Mouse (Mus musculus): Measurements from ENCODE around the gene Gls2.
"Not testable (repeated sequence)": the region's sequence is repeated elsewhere in the genome, so short reads cannot be mapped to it uniquely, and the experiment has no call there.

The Gls2 gene

GRCm38 (mm10) chr10:128194024-128194550, at the start of gene Gls2:
Gls2 (plus strand) TSS chr10:128194457.
- DNase-seq (ENCODE audit: low read depth, low spot score), result peak; percentile 88

GRCm38 (mm10) chr10:128144961-128145360, 49.3 kb upstream of the Gls2 start:
- no peak for DNase-seq (ENCODE audit: low read depth, low spot score)

GRCm38 (mm10) chr10:128148789-128149365, 45.4 kb upstream of the Gls2 start:
- no peak for DNase-seq (ENCODE audit: low read depth, low spot score)

- peak; percentile 65 for DNase-seq (ENCODE audit: low read depth, low spot score)
Observed at GRCm38 (mm10) chr10:128149592-128149991, 44.7 kb upstream of the Gls2 start.

GRCm38 (mm10) chr10:128150941-128151340, 43.3 kb upstream of the Gls2 start:
- no peak for DNase-seq (ENCODE audit: low read depth, low spot score)

- DNase-seq (ENCODE audit: low read depth, low spot score), result no peak
Observed at GRCm38 (mm10) chr10:128153978-128154377, 40.3 kb upstream of the Gls2 start.

- DNase-seq (ENCODE audit: low read depth, low spot score), result not testable (repeated sequence)
Observed at GRCm38 (mm10) chr10:128165726-128166125, 28.5 kb upstream of the Gls2 start.

- DNase-seq (ENCODE audit: low read depth, low spot score), result no peak
Observed at GRCm38 (mm10) chr10:128167091-128167490, 27.2 kb upstream of the Gls2 start.

GRCm38 (mm10) chr10:128171348-128171747, 22.9 kb upstream of the Gls2 start:
- DNase-seq (ENCODE audit: low read depth, low spot score), result not testable (repeated sequence)

GRCm38 (mm10) chr10:128175302-128175701, 19.0 kb upstream of the Gls2 start:
- DNase-seq (ENCODE audit: low read depth, low spot score), result no peak

GRCm38 (mm10) chr10:128175996-128176755, 18.1 kb upstream of the Gls2 start:
- no peak for DNase-seq (ENCODE audit: low read depth, low spot score)

- DNase-seq (ENCODE audit: low read depth, low spot score), result no peak
Observed at GRCm38 (mm10) chr10:128177316-128177715, 16.9 kb upstream of the Gls2 start.

- DNase-seq (ENCODE audit: low read depth, low spot score), result no peak
Observed at GRCm38 (mm10) chr10:128179989-128180388, 14.3 kb upstream of the Gls2 start, which contains the start of gene Rbms2. Rbms2 (minus strand) TSS chr10:128180297.

- no peak for DNase-seq (ENCODE audit: low read depth, low spot score)
Observed at GRCm38 (mm10) chr10:128184296-128184695, 10.0 kb upstream of the Gls2 start.

- DNase-seq (ENCODE audit: low read depth, low spot score), result no peak
Observed at GRCm38 (mm10) chr10:128185277-128185940, 8.8 kb upstream of the Gls2 start.

- peak; percentile 90 for DNase-seq (ENCODE audit: low read depth, low spot score)
Observed at GRCm38 (mm10) chr10:128185959-128186358, 8.3 kb upstream of the Gls2 start.

GRCm38 (mm10) chr10:128187181-128187605, 7.1 kb upstream of the Gls2 start:
- DNase-seq (ENCODE audit: low read depth, low spot score), result peak; percentile 72

GRCm38 (mm10) chr10:128188242-128188877, 5.9 kb upstream of the Gls2 start:
- DNase-seq (ENCODE audit: low read depth, low spot score), result peak; percentile 77

- DNase-seq (ENCODE audit: low read depth, low spot score), result no peak
Observed at GRCm38 (mm10) chr10:128191472-128191871, 2.8 kb upstream of the Gls2 start.

GRCm38 (mm10) chr10:128192030-128192766, 2.1 kb upstream of the Gls2 start:
- DNase-seq (ENCODE audit: low read depth, low spot score), result not testable (repeated sequence)

- DNase-seq (ENCODE audit: low read depth, low spot score), result no peak
Observed at GRCm38 (mm10) chr10:128193113-128193512, 1.1 kb upstream of the Gls2 start.
